Mouse (Mus musculus) heart, postnatal 0 days (tissue): ENCODE data around the gene Rarg.

Source experiments
- CTCF ChIP-seq: IDR thresholded peaks from 2 replicates; pipeline ENCODE4 v1.5.1; 2016; ENCODE audit warnings: antibody characterized with exemption, control low read depth, low read depth
- EP300 ChIP-seq: IDR thresholded peaks from 2 replicates; pipeline ENCODE4 v1.6.1; 2016; ENCODE audit warnings: antibody characterized with exemption, low read depth

DNA sequence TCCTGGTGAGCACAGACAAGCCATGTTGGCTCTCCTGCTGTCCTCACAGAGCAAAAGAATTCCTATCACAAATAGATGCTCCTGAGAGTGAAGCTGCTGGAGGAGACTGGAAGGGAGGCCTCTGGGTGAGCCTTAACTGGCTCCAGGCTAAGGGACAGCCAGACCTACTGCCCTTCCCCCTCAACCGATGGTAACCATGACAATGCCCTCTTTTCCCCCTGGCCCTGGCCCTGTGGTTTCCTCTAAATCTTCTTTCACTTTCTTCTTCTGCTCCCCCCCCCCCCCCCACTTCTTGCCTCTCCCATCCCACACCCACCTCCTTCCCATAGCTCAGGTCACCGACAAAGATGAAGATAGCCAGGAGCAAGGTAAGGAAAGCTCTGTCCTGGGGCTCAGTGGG is 23.4 kb downstream of the Rarg start:
- TF ChIP-seq CTCF (no peak), EP300 (no peak)
